ENCODE assay signal across 24 mouse cellular contexts in the genomic region with DNA sequence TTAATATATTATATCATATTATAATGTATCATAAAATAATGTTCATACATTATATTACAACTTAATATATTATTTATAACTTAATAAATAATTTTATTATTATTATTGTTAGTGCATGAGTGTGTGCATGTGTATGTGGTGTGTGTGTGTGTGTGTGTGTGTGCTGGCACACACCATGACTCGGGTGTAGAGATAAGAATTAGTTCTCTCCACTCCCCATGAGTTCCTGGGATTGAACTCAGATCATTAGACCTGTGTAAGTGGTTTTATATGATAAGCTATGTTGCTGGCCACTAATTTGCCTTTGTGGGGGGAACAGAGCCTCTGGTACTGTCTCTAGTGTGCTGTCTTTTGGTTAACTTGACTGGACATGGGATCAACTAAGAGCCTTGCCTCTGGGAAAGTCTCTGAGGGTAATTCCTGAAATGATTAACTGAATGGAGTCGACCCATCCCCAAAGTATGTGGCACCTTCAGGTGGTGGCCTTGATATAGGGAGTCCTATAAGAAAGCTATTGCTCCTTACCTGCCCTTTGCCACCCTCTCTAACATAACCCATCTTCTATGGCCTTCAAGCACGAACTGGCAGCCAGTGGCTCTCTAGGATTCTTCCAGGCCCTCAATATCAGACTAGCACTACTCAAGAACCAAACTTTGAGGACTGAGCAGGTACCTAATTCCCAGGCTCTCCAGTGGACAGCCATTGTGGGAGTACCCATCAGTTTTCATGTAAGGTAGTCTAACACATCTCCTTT. TPM values are rescaled to one million over a fixed set of nuclear protein-coding genes. Genes with fewer than 3 reads are reported as not detected.
"Had no signal": no experiment of that assay in that cellular context is flagged by ENCODE, and none has a peak within 500 bp of the region (broad histone marks: within the 10 kb centered on the region; RNA-seq: fewer than 3 reads in every experiment).

No protein-coding gene starts in this region.

- ATAC-seq: intestine, embryonic 15.5 days; lung, postnatal 0 days; midbrain, embryonic 15.5 days had no signal

- H3K27me3 ChIP-seq: intestine, embryonic 15.5 days; midbrain, embryonic 12.5 days; midbrain, embryonic 15.5 days had no signal

- H3K4me1 ChIP-seq: intestine, embryonic 15.5 days; kidney, embryonic 15.5 days; limb, embryonic 10.5 days; limb, embryonic 13.5 days; midbrain, embryonic 12.5 days; midbrain, embryonic 15.5 days; neural tube, embryonic 12.5 days; neural tube, embryonic 15.5 days; stomach, embryonic 15.5 days had no signal

- H3K4me3 ChIP-seq: intestine, embryonic 15.5 days; kidney, embryonic 15.5 days; limb, embryonic 10.5 days; limb, embryonic 13.5 days; midbrain, embryonic 12.5 days; midbrain, embryonic 15.5 days; neural tube, embryonic 12.5 days; neural tube, embryonic 15.5 days; stomach, embryonic 15.5 days had no signal

- DNase-seq: kidney, adult 11 months; kidney, adult 8-10 months; kidney, postnatal 10 days; kidney, postnatal 36 days; lung, embryonic 14.5 days; right cerebral cortex, adult 18-20 months; right cerebral cortex, postnatal 14 days; right cerebral cortex, postnatal 4 days; thymus, adult 18-20 months; thymus, postnatal 36 days had no signal

- H3K27ac ChIP-seq: intestine, embryonic 15.5 days; kidney, embryonic 15.5 days; limb, embryonic 10.5 days; limb, embryonic 13.5 days; macrophage; midbrain, embryonic 12.5 days; midbrain, embryonic 15.5 days; neural tube, embryonic 12.5 days; neural tube, embryonic 15.5 days; stomach, embryonic 15.5 days had no signal

- H3K9ac ChIP-seq: intestine, embryonic 15.5 days; kidney, embryonic 15.5 days; limb, embryonic 13.5 days; lung, embryonic 14.5 days; midbrain, embryonic 12.5 days; midbrain, embryonic 15.5 days; neural tube, embryonic 12.5 days; neural tube, embryonic 15.5 days; stomach, embryonic 15.5 days had no signal

- H3K4me2 ChIP-seq: intestine, embryonic 15.5 days; kidney, embryonic 15.5 days; limb, embryonic 13.5 days; lung, embryonic 14.5 days; midbrain, embryonic 12.5 days; midbrain, embryonic 15.5 days; neural tube, embryonic 12.5 days; neural tube, embryonic 15.5 days; stomach, embryonic 15.5 days had no signal

- H3K9me3 ChIP-seq: intestine, embryonic 15.5 days; kidney, embryonic 15.5 days; limb, embryonic 10.5 days; limb, embryonic 13.5 days; midbrain, embryonic 12.5 days; midbrain, embryonic 15.5 days; neural tube, embryonic 12.5 days; neural tube, embryonic 15.5 days; stomach, embryonic 15.5 days had no signal

- H3K36me3 ChIP-seq: intestine, embryonic 15.5 days; kidney, embryonic 15.5 days; limb, embryonic 10.5 days; limb, embryonic 13.5 days; midbrain, embryonic 12.5 days; midbrain, embryonic 15.5 days; neural tube, embryonic 12.5 days; neural tube, embryonic 15.5 days; stomach, embryonic 15.5 days had no signal

RNA-seq across cellular contexts. Expression of a gene that starts 38.5 kb away (rescaled TPM):
- total RNA-seq: liver, adult 2 months; megakaryocyte, adult 5-6 weeks had no signal
- polyA plus RNA-seq: intestine, embryonic 15.5 days; liver, adult 2 months; macrophage; urinary bladder, adult 2 months had no signal
